Mouse (Mus musculus) cerebral cortex, adult 2 months (tissue): ENCODE measurements around the gene Proser3.

Experiments
- WGBS: fragments of 180-500 bp; shearing (Covaris S2); methylation state at CpG from one replicate; pipeline ENCODE4 v1.1.7; 2018; 5-methylcytosine and 5-hydroxymethylcytosine counted together

The Proser3 gene

DNA sequence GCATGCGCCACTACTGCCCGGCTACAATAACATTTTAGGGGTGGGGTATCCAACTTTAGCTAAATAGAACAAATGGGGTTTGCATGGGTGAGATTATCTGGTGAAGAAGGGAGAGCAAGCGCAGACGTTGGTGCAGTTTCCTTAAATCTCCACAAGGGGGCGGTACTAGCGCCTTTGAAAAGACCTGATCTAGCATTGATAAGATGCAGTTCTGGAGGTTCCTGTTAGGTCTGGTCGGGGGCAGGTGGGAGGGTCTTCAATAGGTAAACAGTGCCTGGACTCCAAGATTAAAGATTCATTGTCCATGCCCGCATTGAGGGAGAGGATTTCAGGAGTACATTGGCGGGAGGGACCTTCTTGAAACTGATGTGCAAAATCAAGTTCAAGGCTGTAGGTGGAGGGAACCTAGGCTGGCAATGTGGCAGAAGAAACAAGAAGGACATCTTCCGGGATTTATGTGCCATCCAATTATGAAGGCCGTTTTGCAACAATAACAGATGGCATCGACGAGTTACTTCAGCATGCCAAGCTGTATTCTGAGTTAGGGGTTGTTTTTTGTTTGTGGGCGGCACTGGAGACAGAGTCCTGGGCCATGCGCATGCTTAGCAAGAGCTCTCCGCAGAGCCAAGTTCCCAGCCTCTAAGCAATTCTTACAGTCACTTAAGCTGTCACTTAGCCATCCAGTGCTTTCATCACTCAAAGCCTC is 61.7 kb downstream of the Proser3 start:
- WGBS: 22% methylated on average over 16 of the region's 16 CpGs
